Mouse (Mus musculus) G1E (cell line): Measurements from ENCODE around the gene Olfr695. TPM values are rescaled to one million over a fixed set of nuclear protein-coding genes. Genes with fewer than 3 reads are reported as not detected.

Experiments used
- ATAC-seq: 2 replicates; pipeline ENCODE4 v1.8.0; 2016; ENCODE audit warnings: mild to moderate bottlenecking; ENCODE audit not compliant: insufficient number of reproducible peaks, poor library complexity, low FRiP score, severe bottlenecking; ENCODE audit errors: extremely low read depth
- DNase-seq: peaks from one replicate; pipeline ENCODE4 v3.0.0; 2012; ENCODE audit warnings: low spot score
- H3K27me3 ChIP-seq: 2 replicates; pipeline ENCODE4 v1.6.1; 2012; ENCODE audit warnings: mild to moderate bottlenecking, low read length, inconsistent platforms; ENCODE audit not compliant: insufficient read depth
- H3K36me3 ChIP-seq: replicated peaks from 2 replicates; pipeline ENCODE3; 2012; ENCODE audit warnings: mild to moderate bottlenecking, inconsistent platforms
- H3K4me1 ChIP-seq: 2 replicates; pipeline ENCODE4 v1.6.1; 2012; ENCODE audit warnings: low read depth, low read length, inconsistent platforms, mixed read lengths; ENCODE audit not compliant: insufficient read depth
- H3K4me3 ChIP-seq: 2 replicates; pipeline ENCODE4 v1.5.1; 2012; ENCODE audit warnings: low read depth, mild to moderate bottlenecking, inconsistent platforms, low read length, moderate library complexity, mixed read lengths
- H3K9me3 ChIP-seq: replicated peaks from 2 replicates; pipeline ENCODE4 v1.6.1; 2012; ENCODE audit warnings: inconsistent platforms
- CTCF ChIP-seq: IDR thresholded peaks from 2 replicates; pipeline ENCODE4 v1.5.1; 2012; ENCODE audit warnings: low read depth, low read length, inconsistent platforms, mixed read lengths
- GATA1 ChIP-seq: IDR thresholded peaks from 2 replicates; pipeline ENCODE4 v1.6.1; 2012; ENCODE audit warnings: borderline replicate concordance, low read length, inconsistent platforms, mixed read lengths
- GATA2 ChIP-seq: IDR thresholded peaks from 2 replicates; pipeline ENCODE4 v1.6.1; 2012; ENCODE audit warnings: low read depth, low read length, inconsistent platforms, borderline replicate concordance
- POLR2AphosphoS5 ChIP-seq: IDR thresholded peaks from 2 replicates; pipeline ENCODE4 v1.6.1; 2012; ENCODE audit warnings: low read depth, low read length, inconsistent platforms; ENCODE audit not compliant: insufficient replicate concordance
- TAL1 ChIP-seq: conservative IDR thresholded peaks from 2 replicates; pipeline ENCODE4 v1.6.1; 2012; ENCODE audit warnings: low read depth, low read length, inconsistent platforms, mixed read lengths
- polyA plus RNA-seq: library from polyadenylated mRNA; stranded (reverse); fragments of >175 nt; gene quantifications from 2 replicates; pipeline ENCODE4 v1.2.3, GENCODE M21; 2012
- total RNA-seq, 2 experiments: library from RNA; stranded (forward) in 1 of 2; stranded (reverse) in 1 of 2; fragments of 200-1000 nt in 1 of 2; fragments of >200 nt in 1 of 2; fragmentation: Nextera tagmentation in 1 of 2; gene quantifications; 2 replicates each; pipeline ENCODE4 v1.2.3; 2014 to 2017

Olfr695 gene
- total and polyA plus RNA-seq, 3 experiments = 0.11 TPM; not detected in 2

DNA sequence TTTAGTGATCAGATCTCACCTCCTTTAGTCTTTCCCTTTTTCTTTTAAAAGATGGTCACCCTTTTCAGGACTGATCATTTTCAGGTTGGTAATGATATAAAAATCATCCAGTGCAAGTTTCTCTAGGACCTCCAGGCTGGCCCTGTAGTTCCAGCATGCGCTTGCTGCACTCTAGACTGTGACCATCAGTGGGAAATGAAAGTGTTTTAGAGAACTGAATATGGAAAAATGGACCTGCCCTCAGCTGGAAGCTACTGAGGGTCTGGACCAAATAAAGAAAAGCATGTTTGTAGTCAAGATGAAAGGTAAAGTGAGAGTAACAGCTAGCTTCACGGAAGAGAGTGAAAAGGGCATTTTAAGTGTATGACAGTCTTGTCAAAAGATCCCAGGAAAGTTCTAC lies 30.8 kb downstream of the Olfr695 start:
- Histone ChIP-seq H3K4me3 (no peak overlapping the region), H3K27me3 (no peaks in the 10 kb centered on the region), H3K9me3 (no peaks in the 10 kb centered on the region), H3K36me3 (no peaks in the 10 kb centered on the region), H3K4me1 (no peaks in the 10 kb centered on the region)
- DNase-seq (no peak), ATAC-seq (no peak)
- no peak for TF ChIP-seq TAL1
- TF ChIP-seq CTCF = no peak
- TF ChIP-seq GATA2 = no peak
- no peak for TF ChIP-seq GATA1
- TF ChIP-seq POLR2AphosphoS5 = no peak

GRCm38 (mm10) chr7:106680484-106680883 lies 35.7 kb downstream of the Olfr695 start, which contains the start of gene Olfr693:
Olfr693 (minus strand) TSS chr7:106680584.
- ATAC-seq (no peak), DNase-seq (no peak)
- no peaks in the 10 kb centered on the region for H3K27me3 ChIP-seq
- H3K4me1 ChIP-seq = no peaks in the 10 kb centered on the region
- H3K9me3 ChIP-seq = no peaks in the 10 kb centered on the region
- no peak within 1 kb of the TSS for H3K4me3 ChIP-seq
- TF ChIP-seq CTCF (no peak), TAL1 (no peak), POLR2AphosphoS5 (no peak), GATA1 (no peak)
- no peaks in the 10 kb centered on the region for H3K36me3 ChIP-seq

Other genes with a start within 250 kb of the Olfr695 start
- gene Olfr693, start 35.8 kb downstream of the Olfr695 start, total RNA-seq (2014; fragmentation: Nextera tagmentation) = not detected in 2 replicates
- gene Olfr693, start 35.8 kb downstream of the Olfr695 start, total RNA-seq (2017) = 0.12 and 0.16 TPM in 2 replicates
- gene Olfr693, start 35.8 kb downstream of the Olfr695 start, polyA plus RNA-seq = not detected in 2 replicates
- not detected in 2 replicates for gene Olfr694, start 24.6 kb downstream of the Olfr695 start, total RNA-seq (2014; fragmentation: Nextera tagmentation)
- gene Olfr694, start 24.6 kb downstream of the Olfr695 start, total RNA-seq (2017) = 0.12 and 0.16 TPM in 2 replicates
- not detected in 2 replicates for gene Olfr694, start 24.6 kb downstream of the Olfr695 start, polyA plus RNA-seq
- gene Olfr697, start 26.0 kb upstream of the Olfr695 start, total RNA-seq (2014; fragmentation: Nextera tagmentation) = not detected in 2 replicates
- gene Olfr697, start 26.0 kb upstream of the Olfr695 start, total RNA-seq (2017) = 0.22 TPM in 1 of 2 replicates, not detected in the other
- gene Olfr697, start 26.0 kb upstream of the Olfr695 start, polyA plus RNA-seq = not detected in 2 replicates
- gene Olfr698, start 39.0 kb upstream of the Olfr695 start, total RNA-seq (2014; fragmentation: Nextera tagmentation) = not detected in 2 replicates
- gene Olfr698, start 39.0 kb upstream of the Olfr695 start, total RNA-seq (2017) = 0.06 and 0.11 TPM in 2 replicates
- not detected in 2 replicates for gene Olfr698, start 39.0 kb upstream of the Olfr695 start, polyA plus RNA-seq
- not detected in 2 replicates for gene Olfr699, start 76.8 kb upstream of the Olfr695 start, total RNA-seq (2014; fragmentation: Nextera tagmentation)
- 0.06 and 0.11 TPM in 2 replicates for gene Olfr699, start 76.8 kb upstream of the Olfr695 start, total RNA-seq (2017)
- gene Olfr699, start 76.8 kb upstream of the Olfr695 start, polyA plus RNA-seq = not detected in 2 replicates
- not detected in 2 replicates for gene Olfr700, start 92.4 kb upstream of the Olfr695 start, total RNA-seq (2014; fragmentation: Nextera tagmentation)
- gene Olfr700, start 92.4 kb upstream of the Olfr695 start, total RNA-seq (2017) = not detected in 2 replicates
- gene Olfr700, start 92.4 kb upstream of the Olfr695 start, polyA plus RNA-seq = not detected in 2 replicates
- gene Olfr701, start 97.7 kb upstream of the Olfr695 start, total RNA-seq (2014; fragmentation: Nextera tagmentation) = not detected in 2 replicates
- 0.06 and 0.16 TPM in 2 replicates for gene Olfr701, start 97.7 kb upstream of the Olfr695 start, total RNA-seq (2017)
- not detected in 2 replicates for gene Olfr701, start 97.7 kb upstream of the Olfr695 start, polyA plus RNA-seq
- gene Olfr702, start 117.5 kb upstream of the Olfr695 start, total RNA-seq (2014; fragmentation: Nextera tagmentation) = not detected in 2 replicates
- gene Olfr702, start 117.5 kb upstream of the Olfr695 start, total RNA-seq (2017) = 0.11 TPM in 1 of 2 replicates, not detected in the other
- not detected in 2 replicates for gene Olfr702, start 117.5 kb upstream of the Olfr695 start, polyA plus RNA-seq
- not detected in 2 replicates for gene Olfr703, start 127.0 kb upstream of the Olfr695 start, total RNA-seq (2014; fragmentation: Nextera tagmentation)
- not detected in 2 replicates for gene Olfr703, start 127.0 kb upstream of the Olfr695 start, total RNA-seq (2017)
- not detected in 2 replicates for gene Olfr703, start 127.0 kb upstream of the Olfr695 start, polyA plus RNA-seq
- gene Olfr704, start 146.8 kb upstream of the Olfr695 start, total RNA-seq (2014; fragmentation: Nextera tagmentation) = not detected in 2 replicates
- 0.22 TPM in 1 of 2 replicates, not detected in the other for gene Olfr704, start 146.8 kb upstream of the Olfr695 start, total RNA-seq (2017)
- gene Olfr704, start 146.8 kb upstream of the Olfr695 start, polyA plus RNA-seq = not detected in 2 replicates
- not detected in 2 replicates for gene Olfr705, start 160.5 kb upstream of the Olfr695 start, total RNA-seq (2014; fragmentation: Nextera tagmentation)
- 0.05 TPM in 1 of 2 replicates, not detected in the other for gene Olfr705, start 160.5 kb upstream of the Olfr695 start, total RNA-seq (2017)
- gene Olfr705, start 160.5 kb upstream of the Olfr695 start, polyA plus RNA-seq = not detected in 2 replicates
- not detected in 2 replicates for gene Olfr706, start 171.8 kb upstream of the Olfr695 start, total RNA-seq (2014; fragmentation: Nextera tagmentation)
- 0.06 TPM in 1 of 2 replicates, not detected in the other for gene Olfr706, start 171.8 kb upstream of the Olfr695 start, total RNA-seq (2017)
- not detected in 2 replicates for gene Olfr706, start 171.8 kb upstream of the Olfr695 start, polyA plus RNA-seq
- not detected in 2 replicates for gene Olfr707, start 184.8 kb upstream of the Olfr695 start, total RNA-seq (2014; fragmentation: Nextera tagmentation)
- not detected in 2 replicates for gene Olfr707, start 184.8 kb upstream of the Olfr695 start, total RNA-seq (2017)
- not detected in 2 replicates for gene Olfr707, start 184.8 kb upstream of the Olfr695 start, polyA plus RNA-seq
- gene Olfr1532-ps1, start 191.6 kb upstream of the Olfr695 start, total RNA-seq (2014; fragmentation: Nextera tagmentation) = not detected in 2 replicates
- gene Olfr1532-ps1, start 191.6 kb upstream of the Olfr695 start, total RNA-seq (2017) = not detected in 2 replicates
- gene Olfr1532-ps1, start 191.6 kb upstream of the Olfr695 start, polyA plus RNA-seq = not detected in 2 replicates
- not detected in 2 replicates for gene Olfr709-ps1, start 215.8 kb upstream of the Olfr695 start, total RNA-seq (2014; fragmentation: Nextera tagmentation)
- gene Olfr709-ps1, start 215.8 kb upstream of the Olfr695 start, total RNA-seq (2017) = 0.05 and 0.06 TPM in 2 replicates
- not detected in 2 replicates for gene Olfr709-ps1, start 215.8 kb upstream of the Olfr695 start, polyA plus RNA-seq
- gene Olfr710, start 231.9 kb upstream of the Olfr695 start, total RNA-seq (2014; fragmentation: Nextera tagmentation) = not detected in 2 replicates
- not detected in 2 replicates for gene Olfr710, start 231.9 kb upstream of the Olfr695 start, total RNA-seq (2017)
- gene Olfr710, start 231.9 kb upstream of the Olfr695 start, polyA plus RNA-seq = not detected in 2 replicates
- not detected in 2 replicates for gene Olfr6, start 247.5 kb upstream of the Olfr695 start, total RNA-seq (2014; fragmentation: Nextera tagmentation)
- gene Olfr6, start 247.5 kb upstream of the Olfr695 start, total RNA-seq (2017) = 0.12 and 0.22 TPM in 2 replicates
- not detected in 2 replicates for gene Olfr6, start 247.5 kb upstream of the Olfr695 start, polyA plus RNA-seq